Mouse (Mus musculus) heart, embryonic 11.5 days (tissue): ENCODE results near the gene Atp13a1. TPM values are rescaled to one million over a fixed set of nuclear protein-coding genes. Genes with fewer than 3 reads are reported as not detected.

Experiments used
- ATAC-seq: fragments of 200-750 bp; cut with Nextera tagmentation; replicated peaks from 2 replicates; pipeline ENCODE4 v1.8.0; 2017; ENCODE audit warnings: moderate library complexity; ENCODE audit not compliant: insufficient number of reproducible peaks, low FRiP score, low TSS enrichment
- H3K27ac ChIP-seq: fragments of 300-500 bp; sonication (generic); 2 replicates; pipeline ENCODE4 v1.5.1; 2014; ENCODE audit warnings: mild to moderate bottlenecking, low read depth, low read length
- H3K27me3 ChIP-seq: fragments of 300-500 bp; sonication (generic); 2 replicates; pipeline ENCODE4 v1.6.1; 2014; ENCODE audit warnings: mild to moderate bottlenecking, low read length, mixed read lengths; ENCODE audit not compliant: control insufficient read depth, insufficient read depth
- H3K36me3 ChIP-seq: fragments of 300-500 bp; sonication (generic); 2 replicates; pipeline ENCODE4 v1.6.1; 2014; ENCODE audit warnings: mild to moderate bottlenecking, low read length, moderate library complexity, mixed read lengths; ENCODE audit not compliant: control insufficient read depth, insufficient read depth
- H3K4me1 ChIP-seq: fragments of 300-500 bp; sonication (generic); 2 replicates; pipeline ENCODE4 v1.6.1; 2014; ENCODE audit warnings: low read length; ENCODE audit not compliant: control insufficient read depth, insufficient read depth
- H3K4me2 ChIP-seq: fragments of 300-500 bp; sonication (generic); 2 replicates; pipeline ENCODE4 v1.6.1; 2014; ENCODE audit warnings: mild to moderate bottlenecking, moderate library complexity
- H3K4me3 ChIP-seq: fragments of 300-500 bp; sonication (generic); 2 replicates; pipeline ENCODE4 v1.5.1; 2014; ENCODE audit warnings: low read depth, low read length
- H3K9ac ChIP-seq: fragments of 300-500 bp; sonication (generic); 2 replicates; pipeline ENCODE4 v1.6.1; 2014; ENCODE audit warnings: mild to moderate bottlenecking, low read depth, low read length, moderate library complexity
- H3K9me3 ChIP-seq: fragments of 300-500 bp; sonication (generic); replicated peaks from 2 replicates; pipeline ENCODE4 v1.6.1; 2016; ENCODE audit warnings: low read length; ENCODE audit not compliant: control insufficient read depth
- WGBS: fragments of 180-500 bp; shearing (Covaris S2); extraction: QIAGEN DNeasy Blood & Tissue Kit; methylation state at CpG from one replicate; pipeline ENCODE4 v1.1.7; 2014; ENCODE audit not compliant: insufficient replicate concordance; 5-methylcytosine and 5-hydroxymethylcytosine counted together
- polyA plus RNA-seq: library from polyadenylated mRNA; unstranded; fragments of >200 nt; fragmentation: Nextera tagmentation; extraction: Ambion mirVana; gene quantifications from 2 replicates; pipeline ENCODE4 v1.2.1, GENCODE M21; 2014

The Atp13a1 gene
- polyA plus RNA-seq, 1 experiment from 2014 or later, result 25.6 TPM

GRCm38 (mm10) chr8:69794096-69794495, 3.1 kb downstream of the Atp13a1 start:
- WGBS, result 96% methylated on average over 3 of the region's 3 CpGs
- H3K4me1 ChIP-seq, result peaks cover 11% of the 10 kb centered on the region
- ATAC-seq, result no peak
- H3K4me3 ChIP-seq, result no peak overlapping the region
- no peaks in the 10 kb centered on the region for H3K27me3 ChIP-seq
- peaks cover 35% of the 10 kb centered on the region for H3K36me3 ChIP-seq
- H3K9me3 ChIP-seq, result no peaks in the 10 kb centered on the region
- H3K9ac ChIP-seq, result no peak overlapping the region
- H3K27ac ChIP-seq, result no peak overlapping the region
- H3K4me2 ChIP-seq, result no peak overlapping the region

GRCm38 (mm10) chr8:69794901-69795300, 3.9 kb downstream of the Atp13a1 start:
- H3K27ac ChIP-seq, result no peak overlapping the region
- H3K27me3 ChIP-seq, result no peaks in the 10 kb centered on the region
- ATAC-seq, result no peak
- peaks cover 11% of the 10 kb centered on the region for H3K4me1 ChIP-seq
- no peak overlapping the region for H3K4me2 ChIP-seq
- no peak overlapping the region for H3K4me3 ChIP-seq
- no peaks in the 10 kb centered on the region for H3K9me3 ChIP-seq
- 93% methylated on average over 6 of the region's 6 CpGs for WGBS
- peaks cover 43% of the 10 kb centered on the region for H3K36me3 ChIP-seq
- H3K9ac ChIP-seq, result no peak overlapping the region

GRCm38 (mm10) chr8:69796721-69797345, 5.9 kb downstream of the Atp13a1 start:
- WGBS, result 96% methylated on average over 16 of the region's 16 CpGs

GRCm38 (mm10) chr8:69797661-69798060, 6.7 kb downstream of the Atp13a1 start:
- H3K36me3 ChIP-seq, result peaks cover 63% of the 10 kb centered on the region
- no peak overlapping the region for H3K4me3 ChIP-seq
- no peaks in the 10 kb centered on the region for H3K27me3 ChIP-seq
- H3K4me2 ChIP-seq, result no peak overlapping the region
- 94% methylated on average over 10 of the region's 10 CpGs for WGBS
- H3K4me1 ChIP-seq, result peaks cover 3% of the 10 kb centered on the region
- no peak overlapping the region for H3K27ac ChIP-seq
- no peak overlapping the region for H3K9ac ChIP-seq
- no peak for ATAC-seq
- H3K9me3 ChIP-seq, result no peaks in the 10 kb centered on the region

More at GRCm38 (mm10) chr8:69796721-69797345, 5.9 kb downstream of the Atp13a1 start:
- peaks cover 56% of the 10 kb centered on the region for H3K36me3 ChIP-seq
- no peak overlapping the region for H3K27ac ChIP-seq
- H3K4me1 ChIP-seq, result peaks cover 11% of the 10 kb centered on the region
- H3K9ac ChIP-seq, result no peak overlapping the region
- no peaks in the 10 kb centered on the region for H3K27me3 ChIP-seq
- no peak overlapping the region for H3K4me3 ChIP-seq
- no peak for ATAC-seq
- H3K4me2 ChIP-seq, result no peak overlapping the region
- no peaks in the 10 kb centered on the region for H3K9me3 ChIP-seq

GRCm38 (mm10) chr8:69799261-69799660, 8.3 kb downstream of the Atp13a1 start:
- Histone ChIP-seq H3K36me3 (peaks cover 76% of the 10 kb centered on the region), H3K4me3 (no peak overlapping the region), H3K27ac (no peak overlapping the region), H3K9ac (no peak overlapping the region), H3K4me1 (no peaks in the 10 kb centered on the region), H3K4me2 (no peak overlapping the region), H3K27me3 (no peaks in the 10 kb centered on the region), H3K9me3 (no peaks in the 10 kb centered on the region)
- 93% methylated on average over 8 of the region's 8 CpGs for WGBS
- ATAC-seq, result no peak

- no peak for ATAC-seq
- 91% methylated on average over 5 of the region's 5 CpGs for WGBS
These were observed 9.0 kb downstream of the Atp13a1 start for GRCm38 (mm10) chr8:69799946-69800345.

GRCm38 (mm10) chr8:69801796-69802195, 10.8 kb downstream of the Atp13a1 start:
- H3K27ac ChIP-seq, result no peak overlapping the region
- no peak overlapping the region for H3K4me3 ChIP-seq
- no peaks in the 10 kb centered on the region for H3K27me3 ChIP-seq
- no peak for ATAC-seq
- H3K9me3 ChIP-seq, result no peaks in the 10 kb centered on the region
- H3K4me2 ChIP-seq, result no peak overlapping the region
- peaks cover 80% of the 10 kb centered on the region for H3K36me3 ChIP-seq
- WGBS, result 94% methylated on average over 4 of the region's 4 CpGs
- H3K9ac ChIP-seq, result no peak overlapping the region
- H3K4me1 ChIP-seq, result no peaks in the 10 kb centered on the region

More at GRCm38 (mm10) chr8:69799946-69800345, 9.0 kb downstream of the Atp13a1 start:
- Histone ChIP-seq H3K9me3 (no peaks in the 10 kb centered on the region), H3K4me2 (no peak overlapping the region), H3K36me3 (peaks cover 80% of the 10 kb centered on the region), H3K4me3 (no peak overlapping the region), H3K4me1 (no peaks in the 10 kb centered on the region), H3K27me3 (no peaks in the 10 kb centered on the region), H3K27ac (no peak overlapping the region), H3K9ac (no peak overlapping the region)

- no peak overlapping the region for H3K4me2 ChIP-seq
- H3K9me3 ChIP-seq, result no peaks in the 10 kb centered on the region
- no peak for ATAC-seq
- H3K27ac ChIP-seq, result no peak overlapping the region
- H3K4me3 ChIP-seq, result no peak overlapping the region
- H3K36me3 ChIP-seq, result peaks cover 80% of the 10 kb centered on the region
- no peak overlapping the region for H3K9ac ChIP-seq
- H3K4me1 ChIP-seq, result no peaks in the 10 kb centered on the region
- H3K27me3 ChIP-seq, result no peaks in the 10 kb centered on the region
These were observed 11.3 kb downstream of the Atp13a1 start for GRCm38 (mm10) chr8:69802216-69802615.

- no peak for ATAC-seq
- Histone ChIP-seq H3K9ac (no peak overlapping the region), H3K4me3 (no peak overlapping the region), H3K9me3 (no peaks in the 10 kb centered on the region), H3K27me3 (no peaks in the 10 kb centered on the region), H3K4me1 (no peaks in the 10 kb centered on the region), H3K27ac (no peak overlapping the region), H3K4me2 (no peak overlapping the region), H3K36me3 (peaks cover 76% of the 10 kb centered on the region)
- WGBS, result 90% methylated on average over 7 of the region's 7 CpGs
These were observed 12.4 kb downstream of the Atp13a1 start for GRCm38 (mm10) chr8:69803366-69803765.
